Mouse (Mus musculus) Muller cell, postnatal 12 days (primary cell): Measurements from ENCODE around the gene Prpf38b.
"Not testable (repeated sequence)": the region's sequence is repeated elsewhere in the genome, so short reads cannot be mapped to it uniquely, and the experiment has no call there.

Source experiments
- DNase-seq: peaks from one replicate; pipeline ENCODE4 v3.0.0-alpha.2; 2015; ENCODE audit errors: inconsistent ontology term

The Prpf38b gene

GRCm38 (mm10) chr3:108900681-108901080 lies 10.8 kb downstream of the Prpf38b start:
- no peak for DNase-seq

GRCm38 (mm10) chr3:108900147-108900546 lies 11.4 kb downstream of the Prpf38b start:
- DNase-seq: no peak

DNA sequence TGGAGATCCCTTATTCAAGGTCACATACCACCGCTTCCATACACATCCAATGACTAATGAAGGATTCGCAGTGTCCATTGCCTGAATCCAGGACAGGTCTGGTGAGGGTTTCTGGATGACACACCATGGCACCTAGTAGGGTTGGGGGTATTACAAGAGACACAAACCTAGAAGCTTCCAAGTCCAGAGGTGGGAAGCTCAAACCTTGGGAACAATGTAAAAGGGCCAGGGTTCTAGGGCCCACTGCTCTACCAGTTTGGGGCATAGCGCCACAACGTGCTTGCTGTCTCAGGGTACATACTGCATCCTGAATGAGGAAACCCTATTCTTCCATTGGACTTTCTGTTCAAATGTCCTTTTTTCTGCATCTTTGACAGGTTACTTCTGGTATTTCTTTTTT lies 12.9 kb downstream of the Prpf38b start:
- DNase-seq: no peak

DNA sequence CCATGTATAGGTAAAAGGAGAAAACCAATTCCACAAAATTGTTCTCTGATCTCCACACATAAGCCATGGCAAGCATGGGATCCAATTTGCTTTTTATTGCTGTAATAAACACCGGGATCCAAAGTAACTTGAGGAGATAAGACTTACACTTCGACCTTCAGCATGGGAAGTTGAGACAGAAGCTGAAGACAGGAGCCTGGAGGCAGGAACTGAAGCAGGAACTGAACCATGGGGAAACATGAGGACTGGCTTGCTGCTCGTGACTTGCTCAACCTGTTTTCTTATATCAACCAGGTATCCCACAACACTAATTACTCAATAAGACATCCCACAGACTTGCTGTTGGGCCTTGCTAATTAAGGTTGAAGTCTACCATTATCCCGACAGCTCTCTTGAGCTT lies 18.6 kb downstream of the Prpf38b start:
- no peak for DNase-seq

DNA sequence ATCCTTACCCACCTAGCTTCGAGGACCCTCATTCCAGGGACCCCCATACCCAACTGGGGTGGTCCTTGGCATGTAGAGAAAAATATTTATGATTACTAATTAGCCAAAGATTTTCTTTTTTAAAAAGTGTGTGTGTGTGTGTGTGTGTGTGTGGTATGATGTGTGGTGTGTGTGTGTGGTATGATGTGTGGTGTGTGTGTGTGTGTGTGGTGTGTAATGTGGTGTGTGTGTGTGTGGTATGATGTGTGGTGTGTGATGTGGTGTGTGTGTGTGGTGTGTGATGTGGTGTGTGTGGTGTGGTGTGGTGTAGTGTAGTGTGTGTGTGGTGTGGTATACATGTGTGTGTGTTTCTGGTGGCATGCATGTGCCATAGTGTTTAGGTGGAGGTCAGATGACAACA lies 19.4 kb downstream of the Prpf38b start:
- DNase-seq: no peak

DNA sequence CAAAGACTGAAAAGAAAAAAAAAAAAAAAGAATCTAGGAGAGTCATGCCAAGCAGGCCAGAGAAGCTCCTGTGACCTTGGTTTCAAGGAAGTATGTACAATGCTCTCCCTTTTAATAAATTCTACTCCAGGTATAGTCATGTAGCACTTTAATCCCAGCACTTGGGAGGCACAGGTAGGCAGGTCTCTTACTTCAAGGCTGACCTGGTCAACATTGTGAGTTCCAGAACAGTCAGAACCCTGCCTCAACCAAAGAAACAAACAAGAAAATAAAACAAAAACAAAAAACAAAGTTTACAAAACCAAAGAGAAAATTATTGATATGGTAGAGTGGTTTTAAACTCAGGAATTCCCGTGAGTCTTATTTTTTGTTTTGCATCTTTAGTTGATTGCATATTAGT lies 21.6 kb downstream of the Prpf38b start, which contains the start of gene Fndc7:
TSS of gene Fndc7 (minus strand) at position 101 of the 400 bp plus-strand sequence.
- no peak for DNase-seq

GRCm38 (mm10) chr3:108887618-108887975 lies 23.9 kb downstream of the Prpf38b start:
- DNase-seq: no peak

GRCm38 (mm10) chr3:108886934-108887617 lies 24.5 kb downstream of the Prpf38b start:
- no peak for DNase-seq

- peak; percentile 91 for DNase-seq
Measured at GRCm38 (mm10) chr3:108885686-108886530, 25.6 kb downstream of the Prpf38b start.

GRCm38 (mm10) chr3:108884706-108885289 lies 26.7 kb downstream of the Prpf38b start:
- DNase-seq: no peak

- DNase-seq: no peak
Measured at GRCm38 (mm10) chr3:108883067-108883466, 28.5 kb downstream of the Prpf38b start.

DNA sequence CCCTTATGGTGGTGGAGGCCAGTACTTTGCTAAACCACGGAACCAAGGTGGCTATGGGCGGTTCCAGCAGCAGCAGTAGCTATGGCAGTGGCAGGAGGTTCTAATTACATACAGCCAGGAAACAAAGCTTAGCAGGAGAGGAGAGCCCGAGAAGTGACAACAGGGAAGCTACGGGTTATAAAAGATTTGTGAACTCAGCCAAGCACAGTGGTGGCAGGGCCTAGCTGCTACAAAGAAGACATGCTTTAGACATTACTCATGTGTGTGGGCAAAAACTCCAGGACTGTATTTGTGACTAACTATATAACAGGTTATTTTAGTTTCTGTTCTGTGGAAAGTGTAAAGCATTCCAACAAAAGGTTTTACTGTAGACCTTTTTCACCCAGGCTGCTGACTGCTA lies 29.7 kb downstream of the Prpf38b start:
- peak; percentile 62 for DNase-seq

GRCm38 (mm10) chr3:108880544-108881507 lies 30.7 kb downstream of the Prpf38b start:
- no peak for DNase-seq

- DNase-seq: no peak
Measured at GRCm38 (mm10) chr3:108879836-108880435, 31.6 kb downstream of the Prpf38b start.

GRCm38 (mm10) chr3:108879129-108879528 lies 32.4 kb downstream of the Prpf38b start:
- no peak for DNase-seq

GRCm38 (mm10) chr3:108870631-108871030 lies 40.9 kb downstream of the Prpf38b start:
- no peak for DNase-seq

DNA sequence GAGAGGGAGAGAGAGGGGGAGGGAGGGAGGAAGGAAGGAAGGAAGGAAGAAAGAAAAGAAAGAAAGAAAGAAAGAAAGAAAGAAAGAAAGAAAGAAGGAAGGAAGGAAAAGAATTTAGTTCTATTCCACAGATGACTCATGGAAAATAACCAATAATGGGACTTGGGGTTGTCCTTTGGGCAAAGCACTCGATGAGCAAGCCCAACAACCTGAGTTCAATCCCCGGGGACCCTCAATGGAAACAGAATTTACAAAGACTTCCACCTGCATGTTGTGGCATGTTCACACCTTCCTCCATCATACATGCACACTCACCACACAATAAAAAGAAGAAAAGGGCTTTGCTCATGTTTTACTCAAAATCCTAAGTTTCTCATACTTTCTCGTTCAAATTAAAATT lies 44.1 kb downstream of the Prpf38b start:
- no peak for DNase-seq

GRCm38 (mm10) chr3:108865676-108866075 lies 45.9 kb downstream of the Prpf38b start:
- DNase-seq: no peak

- no peak for DNase-seq
Measured at GRCm38 (mm10) chr3:108865129-108865528, 46.4 kb downstream of the Prpf38b start.

- peak; percentile 62 for DNase-seq
Measured at GRCm38 (mm10) chr3:108863091-108863490, 48.4 kb downstream of the Prpf38b start.

DNA sequence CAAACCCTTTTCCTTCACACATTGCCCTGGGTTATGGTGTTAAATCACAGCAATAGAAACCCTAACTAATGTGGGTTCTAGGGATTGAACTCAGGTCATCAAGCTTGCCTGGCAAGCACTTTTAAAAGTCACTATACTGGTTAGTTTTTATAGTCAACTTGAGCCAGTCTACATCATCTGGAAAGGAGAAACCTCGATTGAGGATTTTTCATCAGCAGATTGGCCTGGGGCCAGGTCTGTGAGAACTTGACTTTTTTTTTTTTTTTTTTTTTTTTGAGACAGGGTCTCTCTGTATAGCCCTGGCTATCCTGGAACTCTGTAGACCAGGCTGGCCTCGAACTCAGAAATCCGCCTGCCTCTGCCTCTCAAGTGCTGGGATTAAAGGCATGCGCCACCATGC lies 49.2 kb downstream of the Prpf38b start:
- DNase-seq: not testable (repeated sequence)
